Mouse (Mus musculus) liver, embryonic 13.5 days (tissue): ENCODE measurements around the gene Sds. TPM values are rescaled to one million over a fixed set of nuclear protein-coding genes. Genes with fewer than 3 reads are reported as not detected.

Source experiments
- ATAC-seq: fragments of 200-750 bp; cut with Nextera tagmentation; 2 replicates; pipeline ENCODE4 v1.8.0; 2017; ENCODE audit warnings: low read depth, mild to moderate bottlenecking, moderate number of reproducible peaks, moderate library complexity
- DNase-seq: peaks from one replicate; pipeline ENCODE4 v3.0.0; 2022
- H3K27ac ChIP-seq: fragments of 300-500 bp; sonication (generic); 2 replicates; pipeline ENCODE4 v1.5.1; 2015; ENCODE audit warnings: moderate library complexity, mild to moderate bottlenecking, inconsistent platforms
- H3K27me3 ChIP-seq: fragments of 300-500 bp; sonication (generic); 2 replicates; pipeline ENCODE4 v1.6.1; 2015; ENCODE audit warnings: mild to moderate bottlenecking, inconsistent platforms
- H3K36me3 ChIP-seq: fragments of 300-500 bp; sonication (generic); 2 replicates; pipeline ENCODE4 v1.6.1; 2015; ENCODE audit warnings: mild to moderate bottlenecking, inconsistent platforms
- H3K4me1 ChIP-seq: fragments of 300-500 bp; sonication (generic); replicated peaks from 2 replicates; pipeline ENCODE4 v1.6.1; 2015; ENCODE audit warnings: inconsistent platforms
- H3K4me2 ChIP-seq: fragments of 300-500 bp; sonication (generic); 2 replicates; pipeline ENCODE4 v1.6.1; 2015; ENCODE audit warnings: inconsistent platforms, mild to moderate bottlenecking, moderate library complexity
- H3K4me3 ChIP-seq: fragments of 300-500 bp; sonication (generic); replicated peaks from 2 replicates; pipeline ENCODE4 v1.5.1; 2015; ENCODE audit warnings: mild to moderate bottlenecking, inconsistent platforms
- H3K9ac ChIP-seq: fragments of 300-500 bp; sonication (generic); 2 replicates; pipeline ENCODE4 v1.6.1; 2015; ENCODE audit warnings: mild to moderate bottlenecking, inconsistent platforms
- H3K9me3 ChIP-seq: fragments of 300-500 bp; sonication (generic); replicated peaks from 2 replicates; pipeline ENCODE4 v1.6.1; 2016; ENCODE audit warnings: inconsistent platforms
- WGBS: fragments of 180-500 bp; shearing (Covaris S2); methylation state at CpG from one replicate; pipeline ENCODE4 v1.1.7; 2015; ENCODE audit not compliant: insufficient replicate concordance; 5-methylcytosine and 5-hydroxymethylcytosine counted together
- polyA plus RNA-seq: library from polyadenylated mRNA; unstranded; fragments of >200 nt; fragmentation: Nextera tagmentation; extraction: Ambion mirVana; gene quantifications from 2 replicates; pipeline ENCODE4 v1.2.1, GENCODE M21; 2015

Sds gene
- polyA plus RNA-seq, 1 experiment from 2014 or later, result not detected

DNA sequence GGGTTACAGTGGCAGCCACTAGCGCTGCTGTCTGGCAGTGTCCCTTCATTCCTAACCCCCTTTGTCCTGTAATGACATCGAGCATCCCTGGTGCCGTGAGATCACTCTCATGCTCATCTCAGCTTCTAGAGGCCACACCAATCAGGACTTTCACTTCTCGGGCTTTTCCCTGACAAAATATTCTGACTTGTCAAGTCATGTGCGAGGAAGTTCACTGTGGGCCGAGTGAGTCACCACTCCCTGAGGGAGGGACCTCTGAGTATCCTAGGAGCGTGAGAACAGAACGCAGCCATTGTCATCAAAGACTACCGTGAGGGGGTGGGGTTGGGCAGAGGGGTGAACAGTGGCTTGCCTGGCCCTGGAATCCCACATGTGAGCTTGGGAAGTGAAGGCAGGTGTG lies 41.2 kb downstream of the Sds start:
- Histone ChIP-seq H3K27me3 (no peaks in the 10 kb centered on the region), H3K36me3 (peaks cover 8% of the 10 kb centered on the region; the same call in 1 of the 2 replicates), H3K9ac (no peak overlapping the region), H3K4me3 (no peak overlapping the region), H3K4me1 (peaks cover 42% of the 10 kb centered on the region), H3K4me2 (no peak overlapping the region), H3K27ac (peak overlapping the region; percentile 23), H3K9me3 (no peaks in the 10 kb centered on the region)
- WGBS, result 57% methylated on average over 9 of the region's 9 CpGs
- DNase-seq, result no peak
- no peak for ATAC-seq

DNA sequence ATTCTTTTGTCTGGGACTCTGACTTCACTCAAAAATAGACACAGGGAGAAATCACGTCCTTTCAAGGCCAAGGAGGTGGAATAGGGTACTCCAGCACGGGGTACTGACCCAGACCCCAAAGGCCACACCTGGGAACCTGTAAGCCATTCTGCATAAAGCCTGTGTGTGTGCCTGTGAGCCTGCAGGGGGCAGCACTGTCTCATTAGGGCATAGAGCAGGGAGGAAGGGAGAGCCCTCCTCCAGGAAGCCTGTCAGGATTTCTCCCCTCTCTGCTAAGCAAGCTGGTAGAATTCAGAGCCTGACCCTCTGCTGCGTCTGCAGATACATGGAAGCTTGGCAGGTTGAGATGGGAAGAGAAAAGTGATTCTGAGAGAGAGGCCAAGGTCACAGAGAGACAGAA lies 46.3 kb downstream of the Sds start:
- Histone ChIP-seq H3K9me3 (no peaks in the 10 kb centered on the region), H3K4me3 (no peak overlapping the region), H3K9ac (no peak overlapping the region), H3K4me2 (no peak overlapping the region), H3K27me3 (no peaks in the 10 kb centered on the region), H3K36me3 (peaks cover 14% of the 10 kb centered on the region), H3K4me1 (peaks cover 31% of the 10 kb centered on the region), H3K27ac (no peak overlapping the region)
- WGBS, result 67% methylated on average over 3 of the region's 3 CpGs
- ATAC-seq (no peak), DNase-seq (no peak)

DNA sequence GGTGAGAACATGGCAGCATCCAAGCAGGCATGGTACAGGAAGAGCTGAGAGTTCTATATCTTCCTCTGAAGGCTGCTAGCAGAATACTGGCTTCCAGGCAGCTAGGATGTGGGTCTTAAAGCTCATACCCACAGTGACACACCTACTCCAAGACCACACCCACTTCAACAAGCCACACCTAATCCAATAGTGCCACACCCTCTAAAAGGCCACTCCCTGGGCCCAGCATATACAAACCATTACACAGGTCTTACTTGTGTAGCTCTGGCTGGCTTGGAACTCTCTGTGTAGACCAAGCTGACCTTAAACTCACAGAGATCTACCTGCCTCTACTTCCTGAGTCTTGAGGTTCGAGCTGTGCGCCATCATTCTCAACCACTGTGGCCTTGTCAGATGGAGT lies 48.4 kb downstream of the Sds start:
- Histone ChIP-seq H3K4me1 (peaks cover 30% of the 10 kb centered on the region), H3K27ac (no peak overlapping the region), H3K36me3 (peaks cover 15% of the 10 kb centered on the region), H3K9me3 (no peaks in the 10 kb centered on the region), H3K4me3 (no peak overlapping the region), H3K27me3 (no peaks in the 10 kb centered on the region), H3K4me2 (no peak overlapping the region), H3K9ac (no peak overlapping the region)
- DNase-seq (peak; percentile 42), ATAC-seq (peak; percentile 78)
- WGBS, result 85% methylated on average over 2 of the region's 2 CpGs

DNA sequence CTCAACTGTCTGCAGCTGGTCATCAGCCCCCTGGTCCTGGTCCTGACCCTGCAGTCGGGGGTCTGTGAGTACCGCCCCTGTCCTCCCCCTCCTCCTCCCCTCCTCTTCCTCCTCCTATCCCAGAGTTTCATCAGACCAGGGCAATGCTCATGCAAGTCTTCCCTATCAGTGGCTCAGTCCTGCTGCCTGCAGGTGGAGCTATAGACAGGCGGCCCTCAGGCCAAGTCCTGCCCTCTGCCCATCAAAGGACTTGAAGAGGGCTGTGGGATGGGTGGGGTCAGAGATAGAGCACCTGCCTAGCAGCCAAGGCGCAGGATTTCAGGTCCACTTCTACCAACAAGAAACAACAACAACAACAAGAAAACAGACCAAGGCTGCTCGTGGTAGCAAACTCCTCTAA lies 49.4 kb downstream of the Sds start:
- WGBS, result 46% methylated on average over 5 of the region's 5 CpGs

DNA sequence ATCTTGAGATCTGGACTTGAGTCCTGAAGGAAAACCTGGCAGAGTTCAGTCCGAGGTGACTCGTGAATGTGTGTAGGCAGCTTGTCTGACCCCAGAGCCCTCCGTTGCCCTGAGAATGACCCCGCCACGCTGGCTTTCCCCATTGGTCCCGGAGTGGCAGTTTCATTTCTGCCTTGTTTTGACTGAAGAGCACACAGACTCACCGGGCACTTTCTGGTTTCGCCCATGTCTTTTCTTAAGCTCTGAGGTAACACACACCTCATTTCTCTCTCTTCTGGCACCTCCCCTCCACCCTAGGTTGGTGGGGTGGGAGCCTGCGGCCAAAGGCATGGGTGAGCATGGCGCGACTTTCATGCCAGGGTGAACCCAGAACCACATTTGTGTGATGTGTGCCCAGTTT lies 50.0 kb downstream of the Sds start:
- H3K27ac ChIP-seq, result no peak overlapping the region
- ATAC-seq, result no peak
- peaks cover 9% of the 10 kb centered on the region for H3K36me3 ChIP-seq
- H3K4me3 ChIP-seq, result no peak overlapping the region
- WGBS, result 71% methylated on average over 11 of the region's 11 CpGs
- H3K9me3 ChIP-seq, result no peaks in the 10 kb centered on the region
- no peaks in the 10 kb centered on the region for H3K27me3 ChIP-seq
- no peak overlapping the region for H3K9ac ChIP-seq
- peaks cover 30% of the 10 kb centered on the region for H3K4me1 ChIP-seq
- no peak overlapping the region for H3K4me2 ChIP-seq
- no peak for DNase-seq

More for the DNA sequence above, 49.4 kb downstream of the Sds start:
- ATAC-seq (no peak), DNase-seq (peak; percentile 26)
- H3K4me1 ChIP-seq, result peaks cover 30% of the 10 kb centered on the region
- H3K9ac ChIP-seq, result no peak overlapping the region
- H3K27me3 ChIP-seq, result no peaks in the 10 kb centered on the region
- no peak overlapping the region for H3K27ac ChIP-seq
- no peak overlapping the region for H3K4me3 ChIP-seq
- no peaks in the 10 kb centered on the region for H3K9me3 ChIP-seq
- peaks cover 9% of the 10 kb centered on the region for H3K36me3 ChIP-seq
- H3K4me2 ChIP-seq, result no peak overlapping the region

DNA sequence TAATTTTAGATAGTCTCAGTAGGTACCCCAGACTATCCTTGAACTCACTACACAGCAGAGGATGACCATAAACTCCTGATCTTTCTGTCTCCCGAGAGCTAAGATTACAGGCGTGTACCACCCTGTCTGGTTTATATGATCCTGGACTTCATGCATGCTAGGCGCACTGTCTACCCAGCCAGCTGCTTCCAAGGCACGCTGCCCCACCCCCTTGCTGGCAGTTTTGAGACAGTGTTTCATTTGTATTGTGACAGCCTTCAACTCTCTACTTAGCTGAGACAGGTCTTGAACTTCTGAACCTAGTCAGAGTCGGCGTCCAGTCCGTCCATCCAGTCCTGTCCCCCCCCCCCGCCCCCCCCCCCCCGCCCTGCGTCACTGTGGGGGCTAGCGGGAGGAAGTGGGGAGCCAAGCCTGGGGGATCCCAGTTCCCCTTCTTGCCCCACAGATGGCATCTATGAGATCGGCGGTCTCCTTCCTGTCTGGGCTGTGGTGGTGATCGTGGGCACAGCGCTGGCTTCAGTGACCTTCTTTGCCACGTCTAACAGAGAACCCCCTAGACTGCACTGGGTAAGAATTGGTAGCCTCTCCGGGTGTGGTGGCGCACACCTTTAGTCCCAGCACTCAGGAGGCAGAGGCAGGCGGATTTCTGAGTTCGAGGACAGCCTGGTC lies 51.1 kb downstream of the Sds start:
- Histone ChIP-seq H3K4me1 (peaks cover 30% of the 10 kb centered on the region), H3K4me2 (no peak overlapping the region), H3K36me3 (peaks cover 14% of the 10 kb centered on the region), H3K9me3 (no peaks in the 10 kb centered on the region), H3K4me3 (no peak overlapping the region), H3K9ac (no peak overlapping the region), H3K27me3 (no peaks in the 10 kb centered on the region), H3K27ac (no peak overlapping the region)
- ATAC-seq (no peak), DNase-seq (no peak)
- WGBS, result 52% methylated on average over 16 of the region's 20 CpGs

DNA sequence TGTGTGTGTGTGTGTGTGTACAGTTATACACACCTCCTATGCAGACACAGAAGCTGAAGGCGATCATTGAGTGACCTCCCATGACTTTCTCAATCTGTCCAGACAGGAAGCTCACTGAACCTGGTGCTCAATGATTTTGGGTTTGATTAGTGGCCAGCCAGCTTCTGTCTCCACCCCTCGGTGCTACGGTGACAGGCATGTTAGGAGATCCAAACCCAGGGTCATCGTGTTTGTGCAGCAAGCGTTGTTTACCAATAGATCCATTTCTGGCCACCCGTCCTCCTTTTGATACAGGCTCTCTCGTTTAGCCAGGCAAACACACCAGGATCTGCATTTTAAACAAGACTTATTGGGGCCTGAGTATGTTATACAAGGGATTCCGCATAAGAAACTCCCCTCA lies 55.3 kb downstream of the Sds start:
- WGBS, result 67% methylated on average over 8 of the region's 8 CpGs
- Histone ChIP-seq H3K4me3 (no peak overlapping the region), H3K27ac (no peak overlapping the region), H3K9me3 (no peaks in the 10 kb centered on the region), H3K36me3 (peaks cover 27% of the 10 kb centered on the region), H3K27me3 (no peaks in the 10 kb centered on the region), H3K9ac (no peak overlapping the region), H3K4me1 (0 out of 2 replicates have a peak, but pooled peaks cover under 1% of the 10 kb centered on the region), H3K4me2 (no peak overlapping the region)
- ATAC-seq (no peak), DNase-seq (no peak)

Other genes with a start within 250 kb of the Sds start
- gene Lhx5, start 44.8 kb upstream of the Sds start, polyA plus RNA-seq, result not detected in 2 replicates
- gene Sdsl, start 3.7 kb upstream of the Sds start, polyA plus RNA-seq, result 0.82 and 1.0 TPM in 2 replicates
- 17.3 and 17.9 TPM in 2 replicates for gene Plbd2, start 27.1 kb downstream of the Sds start, polyA plus RNA-seq
- 4.0 and 4.7 TPM in 2 replicates for gene Slc8b1, start 34.6 kb downstream of the Sds start, polyA plus RNA-seq
- 21.4 and 22.7 TPM in 2 replicates for gene Tpcn1, start 112.1 kb downstream of the Sds start, polyA plus RNA-seq
- gene Iqcd, start 112.5 kb downstream of the Sds start, polyA plus RNA-seq, result 1.8 and 1.9 TPM in 2 replicates
- gene Rita1, start 136.1 kb downstream of the Sds start, polyA plus RNA-seq, result 5.7 and 6.5 TPM in 2 replicates
- 22.9 and 26.0 TPM in 2 replicates for gene Ddx54, start 136.2 kb downstream of the Sds start, polyA plus RNA-seq
- gene Cfap73, start 157.7 kb downstream of the Sds start, polyA plus RNA-seq, result not detected in 2 replicates
- gene Rasal1, start 172.3 kb downstream of the Sds start, polyA plus RNA-seq, result 0.18 and 0.22 TPM in 2 replicates
- 0.21 and 0.53 TPM in 2 replicates for gene Dtx1, start 235.4 kb downstream of the Sds start, polyA plus RNA-seq